Mouse (Mus musculus) adrenal gland, postnatal 14 days (tissue): Measurements from ENCODE around the gene Fbxl7. TPM values are rescaled to one million over a fixed set of nuclear protein-coding genes. Genes with fewer than 3 reads are reported as not detected.
"Not testable (repeated sequence)": the region's sequence is repeated elsewhere in the genome, so short reads cannot be mapped to it uniquely, and the experiment has no call there.

ENCODE experiments used
- DNase-seq: peaks from one replicate; pipeline ENCODE4 v3.0.0; 2021; ENCODE audit warnings: mixed read lengths
- total RNA-seq: library from RNA; stranded (reverse); gene quantifications from 2 replicates; pipeline ENCODE4 v1.2.3, GENCODE M21; 2021

The Fbxl7 gene
- total RNA-seq, 1 experiment from 2014 or later, result 9.9 TPM

DNA sequence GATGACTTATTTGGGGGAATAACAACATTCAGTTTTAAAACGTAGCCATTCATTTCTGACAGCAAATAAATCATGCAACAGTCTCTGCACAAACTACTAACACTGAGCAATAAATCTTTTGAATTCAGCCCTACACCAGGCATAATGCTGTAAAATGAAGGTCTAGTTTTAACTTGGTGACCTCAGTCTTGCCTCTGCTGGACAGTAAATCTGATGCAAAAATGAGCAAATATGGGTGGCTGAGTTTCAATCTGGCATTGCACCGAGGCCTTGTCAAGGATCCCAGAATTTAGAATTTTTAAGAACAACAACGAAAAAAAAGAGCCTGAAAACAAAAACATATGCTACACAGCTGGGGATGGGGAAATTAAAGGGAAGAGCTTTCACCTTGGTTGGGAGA, 85.8 kb downstream of the Fbxl7 start:
- peak; percentile 26 for DNase-seq

DNA sequence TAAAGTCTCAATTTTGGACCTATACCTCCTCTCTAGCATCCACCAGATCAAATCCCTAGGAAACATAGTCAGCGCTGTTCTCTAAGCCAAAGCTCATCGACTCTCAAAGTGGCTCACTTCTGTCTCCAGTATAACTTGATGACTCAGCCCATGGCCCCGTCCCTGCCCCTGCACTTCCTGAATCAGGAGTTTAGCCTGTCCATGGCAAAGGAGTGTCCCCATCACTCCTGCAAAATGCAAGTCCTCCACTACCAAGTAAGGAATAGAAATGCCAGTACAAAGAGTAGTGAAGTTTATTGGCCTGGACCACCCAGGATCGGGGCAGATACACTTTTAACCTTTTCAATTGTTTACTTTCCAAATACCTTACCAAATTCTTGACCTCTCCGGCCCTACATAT, 91.3 kb downstream of the Fbxl7 start:
- DNase-seq, result peak; percentile 48

DNA sequence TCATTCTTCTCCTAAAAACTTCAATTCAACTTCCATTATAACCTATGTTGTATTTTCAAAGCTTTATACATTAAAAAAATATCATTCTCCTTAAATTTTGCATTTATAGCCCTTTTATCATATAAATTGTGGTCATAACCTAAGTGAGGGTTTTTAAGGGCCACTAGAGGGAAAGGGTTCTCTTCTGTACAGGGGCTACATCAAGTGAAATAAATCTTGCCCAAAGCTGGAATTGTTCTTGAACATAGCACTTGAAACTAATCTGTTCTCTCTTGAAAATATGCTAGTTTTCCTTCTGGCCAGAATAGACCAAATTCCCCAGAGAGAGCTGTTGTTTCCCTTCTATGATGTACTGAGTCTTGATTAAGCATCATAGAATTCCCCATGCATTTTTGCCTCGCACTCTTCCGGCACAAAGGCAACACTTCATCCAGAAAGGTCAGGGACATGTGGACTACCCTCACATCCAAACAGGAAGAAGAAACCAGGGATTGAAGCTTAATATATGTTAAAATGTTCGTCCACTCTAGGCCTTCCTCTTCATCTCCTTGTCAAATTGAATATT, 95.8 kb downstream of the Fbxl7 start:
- no peak for DNase-seq

DNA sequence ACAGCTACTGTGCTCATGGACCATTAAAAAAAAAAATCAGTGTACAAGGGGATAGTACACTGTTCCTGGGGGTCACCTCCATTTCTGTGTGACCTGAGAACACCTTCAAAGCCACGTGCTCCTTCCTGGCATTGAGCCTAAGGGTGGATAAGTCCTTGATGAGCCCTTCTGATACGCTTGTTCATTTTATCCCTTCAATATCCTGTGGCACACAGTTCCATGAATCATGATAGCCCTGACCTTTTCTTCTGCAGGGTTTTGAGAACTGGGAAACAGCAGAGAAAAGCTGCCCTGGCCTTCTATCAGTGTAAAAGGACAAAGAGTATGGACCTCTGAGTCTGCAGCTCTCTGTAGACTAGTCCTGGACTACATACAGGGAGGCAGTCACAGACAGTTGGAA, 99.4 kb downstream of the Fbxl7 start:
- peak; percentile 74 for DNase-seq

DNA sequence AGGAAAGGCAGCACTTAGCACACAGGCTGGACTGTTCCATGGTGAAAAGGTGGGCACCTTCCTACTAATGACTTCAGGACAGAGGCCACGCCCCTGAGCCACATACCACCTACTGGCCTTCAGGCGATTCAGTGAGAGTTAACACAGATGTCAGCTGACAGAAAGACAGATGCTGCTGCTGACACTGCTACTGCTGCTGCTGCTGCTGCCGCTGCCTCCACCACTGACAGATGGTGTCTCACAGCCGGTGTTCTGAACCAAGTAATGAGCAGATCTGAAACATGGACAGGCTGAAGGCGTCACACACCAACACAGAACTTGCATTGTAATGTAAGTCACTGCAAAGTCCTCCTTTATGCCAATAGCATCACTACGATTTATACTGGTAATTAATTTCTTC, 99.9 kb downstream of the Fbxl7 start:
- peak; percentile 24 for DNase-seq

DNA sequence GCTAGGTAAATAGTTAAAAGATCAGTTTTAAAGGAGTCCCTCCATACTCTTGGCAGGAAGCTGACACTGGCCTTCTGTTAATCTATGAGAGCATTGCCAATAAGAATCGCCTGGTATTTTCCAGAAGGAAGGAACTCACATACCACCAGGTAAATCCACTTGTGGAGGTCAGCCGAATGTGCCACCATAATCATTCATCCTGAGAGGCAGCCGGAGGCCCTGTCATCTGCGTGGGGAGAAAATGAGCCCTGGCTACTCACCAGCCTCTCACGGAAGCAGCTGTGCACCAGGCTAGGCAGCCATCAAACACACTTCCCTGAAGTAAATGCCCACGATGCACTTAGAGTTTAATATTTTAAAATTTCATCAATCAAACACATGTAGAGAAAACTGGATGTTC, 108.2 kb downstream of the Fbxl7 start:
- DNase-seq, result no peak

DNA sequence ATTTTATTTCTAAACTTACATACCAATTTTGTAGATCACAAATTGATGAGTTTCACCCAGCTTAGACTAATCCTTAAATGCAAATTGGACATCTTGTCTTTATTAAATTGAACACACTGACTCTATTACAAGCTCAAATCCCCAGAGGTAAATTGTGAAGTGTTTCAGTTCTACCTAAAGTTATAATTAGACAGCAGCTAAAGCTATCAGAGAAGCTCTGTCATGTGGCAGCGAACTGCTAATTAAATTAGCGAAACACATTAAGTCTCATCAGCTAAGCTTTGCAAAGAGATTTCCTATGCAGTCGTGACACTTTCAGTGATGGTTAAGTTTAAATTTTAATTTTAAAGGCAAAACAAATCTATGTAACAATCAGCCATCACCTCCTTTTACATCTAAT, 114.8 kb downstream of the Fbxl7 start:
- DNase-seq, result no peak

DNA sequence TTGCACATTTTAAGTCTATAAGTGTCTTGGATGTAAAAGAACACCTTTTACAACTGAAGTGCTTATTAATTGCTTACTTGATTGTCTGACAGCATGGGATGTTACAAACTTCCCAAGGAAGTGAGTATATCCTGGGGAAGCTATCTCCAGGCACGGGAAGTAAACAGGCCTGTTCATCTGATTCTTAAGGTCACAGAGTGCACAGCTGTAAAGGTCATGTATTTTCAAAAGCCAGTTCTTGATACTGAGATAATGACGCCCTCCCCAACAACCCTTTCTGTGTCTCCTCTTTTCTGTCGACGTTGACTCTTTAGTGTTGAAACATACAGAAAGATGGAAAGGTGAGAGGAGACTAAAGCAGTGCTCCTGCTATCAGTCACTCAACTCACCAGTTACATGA, 116.3 kb downstream of the Fbxl7 start:
- DNase-seq, result no peak

DNA sequence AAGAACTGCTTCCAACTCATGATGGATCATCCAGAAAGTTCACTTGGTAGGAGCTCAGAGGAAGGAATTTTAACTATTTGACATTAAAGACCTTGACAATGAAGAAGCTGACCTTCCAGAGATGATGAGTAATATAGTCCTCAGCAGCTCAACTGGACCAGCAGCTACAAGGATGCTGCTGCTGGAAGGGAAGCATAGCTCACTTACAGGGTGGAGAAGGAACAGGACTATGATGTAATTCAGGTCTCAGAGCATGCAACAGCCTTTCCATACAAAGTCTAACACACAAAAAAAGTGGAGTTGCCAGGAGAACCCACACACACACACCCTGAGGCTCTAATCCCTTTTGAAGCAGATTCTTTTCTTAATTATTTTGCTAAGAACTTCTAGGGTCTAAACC, 119.7 kb downstream of the Fbxl7 start:
- DNase-seq, result no peak

DNA sequence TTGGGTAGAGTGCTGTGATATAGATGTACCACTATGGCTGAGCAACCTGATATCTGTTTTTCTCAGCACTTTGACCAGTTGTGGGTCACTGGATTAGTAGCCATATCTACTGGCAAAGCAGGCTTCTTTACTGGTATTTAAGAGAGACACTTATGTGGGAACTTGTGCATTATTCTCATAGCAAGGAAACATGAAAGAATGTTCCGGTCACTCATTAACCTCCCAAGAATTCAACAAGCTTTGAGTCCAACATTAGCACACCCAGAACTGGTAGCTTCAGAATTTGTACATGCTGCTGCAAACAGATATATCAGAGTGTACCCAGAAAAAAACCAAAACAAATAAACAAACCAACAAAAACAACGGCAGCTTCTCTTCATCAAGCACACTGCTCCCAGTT, 120.5 kb downstream of the Fbxl7 start:
- no peak for DNase-seq

DNA sequence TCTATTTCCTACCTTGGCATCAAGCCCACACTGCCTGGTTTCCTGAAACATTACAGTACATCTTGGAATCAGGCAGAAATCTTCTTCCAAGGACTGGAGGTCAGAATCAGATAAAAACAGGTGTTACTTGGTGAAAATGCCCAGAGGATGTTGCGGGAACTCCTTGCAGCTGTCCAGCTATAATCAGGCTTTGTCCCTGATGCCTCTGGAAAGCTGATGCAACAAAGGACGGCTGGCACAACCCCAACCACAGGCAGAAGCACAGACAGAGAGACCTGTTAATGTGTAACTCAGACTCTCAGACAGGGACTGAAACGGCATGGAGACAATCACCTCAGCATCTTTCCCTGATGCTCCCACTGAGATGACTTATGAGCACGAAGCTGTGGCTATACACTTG, 133.7 kb downstream of the Fbxl7 start:
- DNase-seq, result peak; percentile 20

DNA sequence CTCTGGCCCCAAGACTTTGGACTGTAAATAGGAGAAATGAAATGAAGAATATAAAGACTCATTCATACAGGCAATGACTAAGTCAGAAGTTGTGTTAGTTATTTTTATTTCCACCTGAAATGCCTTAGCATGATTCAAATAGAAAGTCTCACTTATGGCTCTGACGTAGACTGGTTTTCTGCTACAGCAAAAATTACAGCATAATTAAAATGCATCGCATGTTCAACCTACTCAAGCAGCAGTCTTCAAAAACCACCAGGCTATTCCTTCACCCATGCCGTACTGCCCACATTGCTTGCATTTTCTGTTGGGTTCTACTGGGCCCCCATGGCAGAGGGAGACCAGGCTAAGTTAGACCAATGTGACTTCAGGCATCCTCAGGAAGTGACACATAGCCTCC, 146.9 kb downstream of the Fbxl7 start:
- no peak for DNase-seq

DNA sequence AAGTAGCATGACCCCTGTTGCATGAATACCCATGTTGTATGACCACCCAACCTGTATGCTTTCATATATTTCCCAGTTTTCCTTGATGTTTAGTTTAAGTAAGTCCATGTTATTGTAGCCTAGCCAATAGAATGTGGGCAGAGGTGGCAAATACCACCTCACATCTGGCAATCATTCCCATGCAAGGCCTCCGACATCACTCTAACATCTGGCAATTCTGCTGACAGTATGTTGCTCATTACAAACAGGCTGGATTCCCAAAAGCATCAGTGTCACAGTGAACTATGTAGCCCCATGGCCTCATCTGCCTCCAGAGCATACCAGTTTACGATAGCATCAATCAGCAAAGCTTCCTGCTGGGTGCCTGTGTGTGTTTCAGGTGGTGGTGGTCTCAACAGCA, 163.0 kb downstream of the Fbxl7 start:
- DNase-seq, result no peak

DNA sequence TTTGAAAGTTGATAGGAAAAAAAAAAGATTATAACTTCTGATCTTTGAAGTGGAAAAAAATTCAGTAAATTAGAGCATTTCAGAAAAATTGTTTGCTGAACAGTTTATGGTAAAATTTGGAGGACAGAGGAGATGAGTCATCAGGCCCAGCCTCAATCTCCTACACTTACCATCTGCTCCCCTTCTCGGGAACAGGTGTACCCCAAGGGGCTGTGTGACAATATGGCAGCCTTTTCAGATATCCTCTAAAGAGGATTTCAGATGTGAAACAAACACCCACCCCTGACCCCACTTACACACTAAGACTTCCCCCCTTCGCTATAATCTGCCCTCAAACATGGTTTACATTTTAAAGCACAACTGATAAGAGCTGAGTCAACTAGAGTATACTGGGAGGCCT, 164.6 kb downstream of the Fbxl7 start:
- no peak for DNase-seq

DNA sequence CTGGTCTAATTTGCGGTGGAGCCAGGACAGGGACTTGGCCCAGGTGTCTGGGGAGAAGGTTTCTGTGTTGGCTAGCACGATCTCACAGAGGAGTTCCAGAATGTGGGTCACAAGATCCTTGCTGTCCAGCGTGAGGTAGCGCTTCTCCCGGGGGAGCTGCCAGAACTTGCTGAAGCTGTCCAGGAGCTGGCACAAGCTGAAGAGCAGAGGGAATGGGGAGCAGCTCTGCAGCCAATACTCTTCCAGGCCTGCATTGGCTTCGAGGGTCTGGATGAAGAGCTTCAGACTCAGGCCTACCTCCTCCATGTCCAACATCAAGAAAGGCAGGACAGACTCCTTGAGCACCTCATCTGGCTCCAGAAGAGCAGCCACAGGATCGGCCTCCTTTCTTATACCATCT, 166.0 kb downstream of the Fbxl7 start:
- DNase-seq, result not testable (repeated sequence)

DNA sequence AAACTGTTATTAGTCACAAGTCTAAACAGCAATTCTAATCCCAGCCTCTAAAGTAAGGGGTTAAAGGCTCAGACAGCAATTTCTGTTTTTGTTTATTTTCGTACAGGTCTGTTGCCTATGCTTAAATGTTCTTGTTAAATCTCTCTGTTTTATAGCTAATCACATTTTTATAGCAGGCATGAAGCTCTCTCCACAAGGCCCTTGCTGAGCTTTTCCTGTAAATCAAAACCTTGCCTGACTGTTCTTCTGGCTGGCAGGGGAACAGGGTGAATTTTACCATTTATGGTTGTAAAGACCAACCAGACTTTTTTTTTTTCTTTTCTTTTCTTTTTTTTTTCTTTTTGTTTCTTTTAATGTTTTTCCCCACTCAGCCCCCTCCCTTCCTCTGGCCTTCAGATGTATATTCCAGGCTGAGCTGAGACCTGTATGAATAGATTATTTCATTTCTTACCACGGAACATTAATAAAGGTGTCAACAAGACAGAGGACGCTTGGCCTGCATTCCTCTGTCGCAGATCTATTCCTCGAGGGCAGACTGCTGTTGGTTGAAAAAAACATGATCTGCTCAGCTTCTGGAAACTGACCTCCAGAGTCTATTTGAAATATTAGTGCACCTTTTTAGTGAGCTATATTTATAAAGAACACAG, 176.9 kb downstream of the Fbxl7 start:
- peak; percentile 27 for DNase-seq

DNA sequence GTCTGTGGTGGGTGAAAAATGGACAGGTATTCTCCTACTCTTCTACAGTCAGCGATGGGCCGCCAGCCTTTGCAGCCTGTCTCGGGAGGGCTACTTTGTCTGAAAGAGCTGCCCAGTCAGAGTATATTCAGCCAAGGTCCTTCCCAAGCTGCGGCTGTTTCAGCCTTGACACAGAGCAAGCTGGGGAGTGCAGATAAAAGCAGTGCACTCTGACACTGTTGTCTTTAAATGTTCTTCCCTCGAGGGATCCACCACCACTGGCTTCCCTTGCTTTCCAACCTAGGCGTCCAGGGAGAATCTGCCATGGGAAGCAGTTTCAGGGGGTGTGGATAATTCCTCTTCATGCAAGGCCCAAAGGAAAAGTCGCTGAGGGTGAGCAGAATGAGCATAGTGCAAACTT, 177.4 kb downstream of the Fbxl7 start:
- peak; percentile 60 for DNase-seq

DNA sequence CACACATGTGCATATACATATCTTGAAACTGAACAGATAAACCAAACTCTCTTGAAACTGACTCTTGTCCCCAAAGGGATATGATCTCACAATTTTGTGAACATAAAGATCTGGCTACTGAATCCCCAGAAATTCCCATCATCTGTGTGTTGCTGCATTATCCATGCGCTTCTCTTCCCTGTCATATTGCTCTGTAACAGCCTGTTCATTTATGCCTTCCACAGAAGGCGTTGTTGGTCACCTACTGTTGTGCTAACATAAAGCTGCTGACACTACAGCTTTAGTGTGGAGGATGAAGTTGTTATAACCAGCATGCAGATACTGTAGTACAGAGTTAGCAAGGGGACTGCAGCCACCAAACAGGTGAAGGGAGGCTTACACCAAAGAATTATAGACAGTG, 179.2 kb downstream of the Fbxl7 start:
- no peak for DNase-seq

DNA sequence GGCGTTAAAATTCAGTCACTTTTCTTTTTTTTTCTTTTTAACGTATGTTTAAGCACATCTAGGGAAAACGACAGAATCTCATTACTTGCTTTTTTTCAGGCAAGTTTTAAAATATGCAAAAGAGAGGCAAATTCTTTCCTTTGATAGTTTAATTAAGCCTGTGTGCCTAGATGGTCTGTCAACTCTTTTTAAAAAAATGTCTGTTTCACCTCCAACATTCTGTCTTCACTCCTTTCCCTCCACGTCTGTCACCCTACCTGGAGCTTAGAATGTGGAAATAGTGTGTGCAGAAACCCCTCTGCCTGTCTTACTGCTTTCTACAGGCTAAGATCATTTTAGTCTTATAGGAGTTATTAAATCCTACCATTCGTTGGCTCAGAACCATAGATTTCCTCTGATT, 179.7 kb downstream of the Fbxl7 start:
- DNase-seq, result no peak

DNA sequence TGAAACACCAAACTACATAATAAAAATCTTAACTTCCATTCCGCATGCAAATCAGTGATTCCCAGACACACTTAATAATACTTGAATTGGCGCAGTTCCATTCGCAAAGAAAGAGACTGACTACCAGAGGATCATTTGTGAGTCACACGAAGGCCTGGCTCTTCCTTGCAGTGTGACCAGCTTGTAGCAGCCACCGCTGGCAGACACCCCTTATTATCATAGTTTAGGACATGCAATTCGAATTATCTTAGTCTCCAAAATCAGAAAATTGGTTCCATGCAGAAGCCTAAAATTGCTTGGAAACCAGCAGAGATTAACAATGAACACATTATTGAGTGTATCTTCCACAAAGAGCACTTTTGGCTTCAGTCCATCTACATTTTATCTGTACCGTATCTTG, 183.1 kb downstream of the Fbxl7 start:
- DNase-seq, result peak; percentile 36

DNA sequence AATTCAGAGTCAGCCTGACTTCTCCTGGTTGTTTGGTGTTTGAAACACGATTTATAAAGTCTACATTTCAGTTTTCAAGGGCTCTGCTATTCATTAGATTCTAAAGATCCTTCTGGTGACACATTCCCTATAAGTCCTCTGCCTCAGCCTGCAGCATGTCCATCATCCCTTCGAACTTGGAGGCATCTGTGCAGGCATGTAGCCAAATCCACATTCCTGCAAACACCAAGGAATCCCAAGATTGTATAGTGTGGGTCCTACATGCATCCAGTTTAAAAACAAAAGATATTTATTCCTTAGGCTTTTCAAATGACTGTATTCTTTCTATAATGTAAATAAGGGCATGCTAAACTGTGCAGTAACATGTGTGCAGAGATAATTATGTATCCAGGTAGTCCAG, 190.4 kb downstream of the Fbxl7 start:
- DNase-seq, result no peak

DNA sequence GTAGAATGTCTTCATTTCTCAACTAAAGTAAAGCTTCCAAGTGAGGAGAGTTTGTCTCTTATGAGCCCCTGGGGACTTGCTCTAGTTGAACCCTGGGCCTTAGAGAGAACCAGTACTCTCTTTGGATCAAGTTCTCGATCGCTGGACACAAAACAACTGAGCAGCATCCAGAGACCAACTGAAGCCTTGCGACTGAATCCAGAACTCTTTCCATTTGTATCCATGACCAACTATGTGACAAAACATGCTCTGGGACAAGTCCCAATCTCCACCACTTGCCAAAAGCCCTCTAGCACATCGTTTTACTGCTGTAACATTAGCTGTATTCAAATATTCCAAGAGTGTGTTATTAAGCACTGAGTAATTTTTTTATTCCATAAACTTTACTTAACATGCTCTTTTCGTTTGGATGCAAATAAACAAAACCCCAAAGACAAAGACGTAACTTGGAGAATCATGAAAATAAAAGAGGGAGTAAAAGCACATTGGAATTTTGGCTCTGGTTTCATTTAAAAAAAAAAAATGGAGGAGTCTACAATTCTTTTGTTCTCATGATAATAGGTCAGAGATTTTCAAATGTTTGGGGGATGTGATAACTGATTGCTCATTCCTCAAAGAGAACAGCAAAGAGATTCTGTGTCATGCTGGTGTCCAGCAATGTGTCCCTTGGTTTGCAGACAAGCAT, 192.1 kb downstream of the Fbxl7 start:
- no peak for DNase-seq

DNA sequence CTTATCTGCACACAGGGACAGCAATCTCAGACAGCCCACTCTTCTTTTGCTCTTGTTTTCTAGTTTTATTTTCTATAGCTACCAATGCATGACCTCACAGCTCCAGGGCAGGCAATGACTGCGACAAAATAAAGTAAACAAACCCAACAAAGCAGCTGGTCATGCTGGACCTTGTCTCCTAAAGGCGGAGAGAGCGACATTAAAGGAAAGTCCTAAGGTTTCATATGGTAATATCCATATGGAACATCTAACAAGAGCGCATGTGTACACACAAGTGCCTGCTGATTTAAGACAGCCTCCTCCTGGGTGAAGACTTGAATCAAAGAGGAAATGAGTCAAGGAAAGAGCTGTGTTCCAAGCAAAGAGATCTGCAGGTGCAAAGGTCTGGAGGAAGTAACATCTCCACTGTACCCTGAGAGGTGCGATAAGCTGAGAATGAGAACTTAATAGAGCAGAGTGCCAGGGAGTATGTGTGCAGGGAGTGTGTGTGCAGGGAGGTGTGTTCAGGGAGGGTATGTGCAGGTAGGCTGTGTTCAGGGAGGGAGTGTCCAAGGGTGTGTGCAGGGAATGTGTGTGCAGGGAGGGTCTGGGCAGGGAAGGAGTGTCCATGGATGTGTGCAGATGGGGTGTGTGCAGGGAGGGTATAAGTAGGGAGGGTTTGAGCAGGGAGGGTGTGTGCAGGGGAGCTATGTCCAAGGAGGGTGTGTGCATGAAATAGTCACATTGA, 193.3 kb downstream of the Fbxl7 start:
- no peak for DNase-seq
